Mouse (Mus musculus) T-helper 2 cell (primary cell): ENCODE measurements at regions not wholly inside any gene's neighbourhood (a gene's known extent, or its start where the extent isn't known, plus 50 kb on each side); places are given as distances from the start of the nearest gene placed in this dataset.

Experiments used
- in situ Hi-C: fragments of 300-600 bp; cut with MboI, MseI; formaldehyde crosslinking; loops from one replicate; pipeline ENCODE4 v1.15.1; 2025; ENCODE audit warnings: high pct_unique_total_duplicates

DNA sequence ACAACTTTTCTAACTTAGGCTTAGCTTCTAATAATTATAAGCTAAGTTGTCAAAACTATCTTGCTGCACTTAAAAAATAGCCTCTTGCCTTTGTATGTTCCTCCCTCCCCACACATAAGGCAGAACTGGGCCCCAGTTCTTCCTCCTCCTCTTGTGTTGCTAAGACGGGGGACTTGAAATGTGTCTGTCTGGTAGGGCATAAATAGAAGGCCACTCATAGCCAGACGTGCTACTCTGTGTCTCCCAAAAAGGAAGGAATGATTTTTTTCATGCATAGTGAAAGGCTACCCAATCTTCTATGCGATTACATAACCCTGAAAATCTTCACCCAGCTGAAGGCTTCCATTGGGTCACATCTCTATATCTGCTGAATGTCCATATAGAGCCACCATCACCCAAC, 183.5 kb downstream of the Hsfy2 start:
- in situ Hi-C loops, result no loop called here

DNA sequence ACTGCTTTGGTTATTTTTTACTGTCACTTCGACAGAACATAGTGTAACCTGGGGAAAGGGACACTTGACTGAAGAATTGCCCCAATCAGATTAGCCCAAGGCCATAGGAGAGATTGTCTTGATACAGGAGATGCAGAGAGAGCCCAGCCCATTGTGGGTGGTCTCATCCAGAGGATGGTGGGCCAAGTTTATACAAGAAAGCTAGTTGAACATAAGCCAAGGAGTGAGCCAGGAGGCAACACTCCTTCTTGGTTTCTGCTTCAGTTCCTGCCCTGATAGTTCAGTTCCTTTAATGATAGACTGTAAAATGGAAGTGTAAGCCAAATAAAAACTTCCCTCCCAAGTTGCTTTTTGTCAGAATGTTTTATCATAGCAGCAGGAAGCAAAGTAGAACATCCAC, 194.4 kb downstream of the Hsfy2 start:
- in situ Hi-C loops, result loop anchor here (5.0 kb wide), 1 partner anchor 36 kb away; no protein-coding TSS in a partner anchor

DNA sequence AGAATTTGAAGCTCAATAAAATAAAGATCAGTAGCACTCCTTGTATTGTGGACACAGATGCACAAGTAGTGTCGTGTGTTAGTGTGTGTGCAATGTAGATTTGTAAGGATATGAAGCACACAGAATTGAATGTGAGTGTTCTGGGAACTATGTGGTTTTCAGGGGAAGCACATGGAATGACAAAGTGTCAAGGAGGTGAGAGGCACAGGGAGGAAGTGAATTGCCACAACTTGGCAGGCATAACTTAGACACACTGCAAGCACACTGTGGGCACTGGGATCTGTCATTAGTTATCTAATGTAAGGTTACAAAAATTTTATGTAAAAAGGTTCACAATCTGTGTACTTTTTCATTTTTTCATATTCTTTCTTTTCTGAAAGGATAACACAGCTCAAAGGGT, 230.4 kb downstream of the Hsfy2 start:
- in situ Hi-C loops, result loop anchor here (5.0 kb wide), 1 partner anchor 36 kb away; no protein-coding TSS in a partner anchor

DNA sequence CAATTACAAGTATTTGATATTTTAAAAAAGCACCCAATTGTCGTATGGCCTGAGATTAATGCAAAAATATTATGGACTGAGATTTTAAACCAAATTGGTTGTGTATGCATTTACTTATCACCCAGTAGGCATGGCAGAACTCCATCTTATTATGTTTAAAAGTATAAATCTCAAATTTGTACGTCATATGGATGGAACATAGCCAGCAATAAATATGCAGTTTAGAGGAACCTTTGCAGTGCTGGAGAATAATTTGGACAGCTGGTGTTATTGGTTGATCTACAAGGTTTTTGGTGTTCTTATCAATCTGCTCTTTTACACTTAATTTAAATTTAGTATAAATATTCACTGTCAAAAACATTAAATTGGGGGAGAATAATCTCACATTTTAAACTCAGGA, 233.9 kb downstream of the Hsfy2 start:
- in situ Hi-C loops, result no loop called here

DNA sequence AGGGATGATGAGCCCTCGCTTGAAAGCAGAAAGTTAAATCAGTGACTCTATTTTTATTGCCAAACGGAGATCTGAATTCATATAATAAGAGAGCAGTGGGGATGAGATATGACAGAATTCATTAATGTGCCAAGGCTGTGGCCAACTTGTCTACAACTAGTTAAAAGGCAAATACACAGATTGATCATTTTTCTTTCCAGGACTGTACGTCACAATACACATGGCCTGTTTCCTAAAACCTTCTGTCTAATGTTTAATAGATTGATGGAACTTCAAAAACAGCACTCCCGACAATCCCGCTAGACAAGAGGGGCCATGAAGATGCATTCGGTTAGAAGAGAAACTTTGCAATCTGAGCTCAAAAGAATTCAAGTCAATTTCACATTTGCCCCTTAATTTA, 241.4 kb downstream of the Hsfy2 start:
- in situ Hi-C loops, result no loop called here

DNA sequence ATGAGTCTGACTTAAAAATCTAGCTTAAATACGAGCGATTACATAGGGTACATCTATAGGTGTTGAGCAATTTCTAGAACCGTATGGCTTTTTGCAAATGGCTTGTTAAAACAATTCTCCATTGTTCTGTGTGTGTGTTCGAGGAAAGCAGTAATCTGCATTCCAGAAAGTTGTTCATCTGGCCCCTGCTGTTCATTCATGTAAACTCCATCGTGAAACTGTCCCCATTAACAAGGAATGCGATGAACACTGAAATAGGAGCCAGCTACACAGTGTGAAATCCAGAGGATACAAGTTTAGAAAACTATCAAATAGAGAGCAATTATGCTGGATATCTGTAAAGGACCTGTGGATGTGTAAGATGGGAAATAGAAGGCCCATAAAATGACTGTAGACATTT, 250.1 kb downstream of the Hsfy2 start:
- in situ Hi-C loops, result no loop called here

DNA sequence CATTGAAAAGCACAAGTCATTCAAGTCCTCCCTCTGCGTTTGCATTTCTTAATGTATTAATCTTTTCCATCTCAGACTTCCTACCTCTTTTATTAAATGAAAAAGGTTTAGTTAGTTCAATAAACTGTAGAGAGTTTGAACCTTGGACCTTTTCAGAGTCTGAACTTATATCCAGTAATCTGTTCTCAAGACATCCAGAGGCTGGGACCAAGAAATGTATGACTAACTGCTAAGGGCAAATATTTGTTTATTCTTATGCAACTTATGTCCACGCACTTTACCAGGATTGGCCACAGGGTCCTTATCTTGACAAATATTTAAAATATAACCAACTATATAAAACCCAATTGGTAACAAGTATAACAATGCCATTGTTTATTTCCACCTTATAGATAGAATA, 270.9 kb downstream of the Hsfy2 start:
- in situ Hi-C loops, result no loop called here

DNA sequence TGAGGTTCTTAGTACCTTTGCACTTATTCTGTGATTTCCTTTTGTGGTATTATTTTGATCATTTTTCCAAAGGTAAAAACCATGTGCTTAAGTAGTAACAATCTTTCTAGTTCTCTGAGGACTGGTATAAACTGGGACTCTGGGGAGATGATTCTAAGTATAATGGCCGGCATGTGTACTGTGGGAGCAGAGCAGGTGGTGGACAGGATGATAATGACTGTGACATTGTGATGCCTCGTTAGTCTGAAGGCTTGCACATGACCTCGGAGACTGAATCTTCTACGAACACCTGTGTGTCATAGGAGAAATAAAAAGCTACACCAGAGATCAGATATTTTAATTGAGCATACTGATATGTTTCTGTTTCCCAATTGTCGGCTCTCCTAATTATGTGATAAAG, 276.4 kb downstream of the Hsfy2 start:
- in situ Hi-C loops, result no loop called here

DNA sequence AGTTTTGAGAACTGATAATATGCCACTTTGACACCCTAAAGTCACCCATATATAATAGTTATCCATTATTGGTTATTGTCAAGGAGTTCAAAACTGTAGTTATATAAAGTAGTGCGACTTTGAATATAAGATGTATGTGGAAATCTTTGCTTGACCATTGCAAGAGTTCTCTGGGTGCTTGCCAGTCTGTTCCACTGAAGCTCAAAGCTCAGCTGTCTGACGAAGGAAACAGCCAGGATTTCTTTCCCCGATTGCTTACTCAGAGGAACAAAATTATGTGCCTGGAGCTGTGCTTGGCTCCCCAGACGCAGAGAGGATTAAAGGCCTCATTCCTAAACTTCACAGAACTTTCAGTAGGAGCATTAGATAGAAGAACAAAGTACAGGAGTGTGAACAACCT, 290.6 kb downstream of the Hsfy2 start:
- in situ Hi-C loops, result loop anchor here (25.0 kb wide), 1 partner anchor 684 kb away; no protein-coding TSS in a partner anchor

DNA sequence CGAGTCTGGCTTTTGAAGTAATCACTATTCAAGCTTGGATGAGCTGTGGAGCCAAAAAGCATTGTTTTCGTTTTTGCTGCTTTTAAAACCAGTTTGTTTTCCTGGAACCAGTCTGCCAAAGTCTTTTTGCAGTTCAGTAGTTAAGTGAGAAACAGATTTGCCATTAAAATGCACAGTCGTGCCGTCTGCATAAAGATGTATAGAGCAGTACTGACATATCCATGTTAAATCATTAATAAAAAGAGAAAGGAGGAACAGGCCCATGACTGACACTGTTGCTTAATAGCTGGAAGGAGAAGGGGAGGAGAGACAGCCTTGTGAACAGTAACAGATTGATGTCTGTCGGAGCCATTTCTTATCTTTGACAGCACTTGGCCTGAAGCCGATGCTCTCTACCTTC, 292.3 kb downstream of the Hsfy2 start:
- in situ Hi-C loops, result loop anchor here (25.0 kb wide), 1 partner anchor 683 kb away; no protein-coding TSS in a partner anchor

DNA sequence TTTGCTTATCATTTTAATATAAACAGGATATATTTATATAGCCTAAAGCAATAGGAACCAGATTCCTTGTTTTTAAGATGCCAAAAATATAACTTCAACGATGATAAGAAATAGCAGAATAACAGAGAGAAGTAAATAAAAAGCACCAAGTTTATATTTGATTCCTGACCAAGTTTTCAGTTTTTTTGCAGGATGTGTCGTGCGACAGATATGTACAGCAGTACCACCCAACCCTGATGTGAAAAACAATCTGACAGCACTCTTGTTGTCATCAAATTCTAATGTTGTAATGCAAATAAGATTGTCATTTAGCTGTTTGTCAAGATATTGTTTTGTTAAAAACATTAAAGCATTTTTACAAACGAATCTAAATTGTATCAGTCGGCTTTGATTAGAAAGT, 309.9 kb downstream of the Hsfy2 start:
- in situ Hi-C loops, result loop anchor here (25.0 kb wide), 1 partner anchor 665 kb away; no protein-coding TSS in a partner anchor

DNA sequence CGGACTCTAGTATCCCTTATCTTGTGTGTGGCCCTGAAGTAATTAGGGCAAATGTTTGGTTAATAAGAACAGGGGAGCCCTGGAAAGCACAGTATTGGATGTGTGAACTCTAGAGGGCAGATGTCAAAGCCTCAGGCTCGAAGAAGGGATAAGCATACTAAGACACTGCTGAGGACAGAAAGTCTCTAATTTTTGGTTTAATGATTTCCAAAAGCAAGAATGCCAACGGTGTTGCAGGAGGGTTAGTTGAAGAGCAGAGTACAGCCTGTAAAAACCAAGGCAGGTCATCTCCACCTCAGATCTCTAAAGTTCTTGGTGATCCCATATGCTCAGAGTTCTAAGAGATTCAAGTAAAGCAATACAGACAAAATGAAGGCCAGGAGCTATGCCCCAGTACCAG, 328.6 kb downstream of the Hsfy2 start:
- in situ Hi-C loops, result no loop called here

DNA sequence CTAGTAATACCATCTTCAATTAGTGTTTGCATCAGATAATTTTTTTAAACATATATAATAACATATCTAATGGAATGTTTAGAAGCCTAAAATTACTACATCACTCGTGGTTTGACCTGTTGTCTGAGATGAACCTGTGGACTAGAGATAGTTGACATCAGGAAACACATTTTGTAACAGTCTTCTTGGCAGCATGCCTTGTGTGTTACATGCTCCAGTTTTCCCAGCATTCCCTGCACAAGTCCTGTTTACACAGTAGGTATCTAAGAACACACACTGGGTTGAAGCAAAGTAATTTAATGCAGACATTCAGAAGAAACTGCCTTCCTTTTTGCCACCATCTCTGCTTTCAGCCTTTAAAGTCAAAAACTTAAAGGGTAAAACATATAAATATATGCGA, 342.8 kb downstream of the Hsfy2 start:
- in situ Hi-C loops, result no loop called here

DNA sequence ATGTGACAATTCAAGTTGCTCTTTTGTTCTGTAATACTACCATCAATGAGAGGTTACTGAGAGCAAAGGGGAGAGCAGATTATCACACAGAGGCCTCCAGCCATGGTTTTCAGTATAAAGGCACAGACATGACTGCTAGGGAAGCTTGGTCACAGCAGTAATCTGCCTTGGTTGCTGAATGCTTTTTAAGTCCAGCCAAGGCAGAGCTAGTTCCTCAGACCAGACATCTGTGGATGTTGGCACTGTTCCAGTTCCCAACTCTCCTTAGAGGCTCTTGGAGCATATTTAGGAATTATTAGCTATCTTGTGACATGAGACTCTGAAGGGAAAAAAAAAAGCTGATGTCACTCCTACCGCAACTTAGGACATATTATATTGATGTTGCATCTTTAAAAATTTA, 347.5 kb downstream of the Hsfy2 start:
- in situ Hi-C loops, result no loop called here

DNA sequence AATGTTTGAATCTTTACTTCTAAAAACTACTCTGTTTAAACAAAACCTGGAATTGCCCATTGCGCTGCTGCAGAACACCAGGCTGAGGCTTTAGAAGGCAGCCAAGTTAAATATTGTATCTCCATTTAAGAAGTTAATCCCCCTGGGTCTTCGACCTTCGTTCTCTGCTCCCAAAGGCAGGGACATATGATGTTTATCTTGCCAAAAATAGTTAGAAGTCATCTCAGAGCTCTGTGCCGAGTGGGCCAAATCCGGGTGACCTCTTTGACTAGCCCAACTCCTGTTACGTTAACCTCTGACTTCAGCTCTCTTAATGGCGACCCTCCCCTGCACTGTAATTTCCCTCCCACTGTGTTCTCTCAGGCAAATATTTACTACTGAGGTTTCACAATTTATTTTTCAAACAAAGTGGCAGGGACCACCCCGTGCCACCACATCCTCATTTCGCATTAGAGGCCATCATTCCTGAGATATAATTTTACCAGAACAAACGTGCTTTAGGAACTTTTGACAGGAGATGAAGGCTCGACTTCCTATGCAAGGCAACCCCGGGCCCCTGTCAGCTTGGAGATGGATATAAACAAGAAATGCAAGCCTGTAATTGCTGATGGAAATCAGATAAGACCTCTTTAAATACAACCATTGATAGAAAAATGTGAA, 350.7 kb downstream of the Hsfy2 start:
- in situ Hi-C loops, result no loop called here

DNA sequence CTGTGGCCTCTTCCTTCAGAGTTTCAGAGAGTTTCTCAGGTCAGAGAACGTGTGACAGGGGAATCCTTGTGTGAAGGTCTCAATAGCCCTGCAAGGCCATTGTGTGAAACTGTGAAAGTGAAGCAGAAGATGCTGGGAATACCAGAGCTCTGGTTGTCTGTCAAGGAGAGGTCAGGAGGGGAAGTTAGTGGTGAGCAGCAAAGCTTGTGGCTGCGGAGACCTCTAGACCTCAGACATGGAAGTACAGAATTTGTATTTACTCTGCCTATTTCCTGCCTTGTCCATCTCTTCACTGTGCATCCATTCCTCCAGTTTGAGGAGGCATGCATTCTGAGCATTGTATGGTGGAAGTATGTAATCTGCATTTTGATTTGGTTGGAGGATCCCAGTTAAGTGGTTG, 375.5 kb downstream of the Hsfy2 start:
- in situ Hi-C loops, result no loop called here

DNA sequence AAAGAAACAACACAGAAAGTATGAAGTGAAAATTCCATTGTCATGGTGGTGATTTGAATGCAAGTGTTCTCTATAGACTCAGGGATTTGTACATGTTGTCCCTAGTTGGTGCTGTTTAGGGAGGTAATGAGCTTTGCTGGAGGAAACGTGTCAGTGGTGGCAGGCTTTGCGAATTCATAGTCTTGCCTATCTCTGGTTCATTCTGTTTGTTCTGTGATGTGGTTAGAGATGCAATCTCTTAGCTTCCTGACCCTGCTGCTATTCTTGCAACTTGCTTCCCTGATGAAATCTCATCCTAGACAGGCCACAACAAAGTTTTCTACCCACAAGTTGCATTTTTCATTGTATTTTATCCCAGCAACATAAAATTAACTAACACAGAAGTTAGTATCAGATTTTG, 376.5 kb downstream of the Hsfy2 start:
- in situ Hi-C loops, result no loop called here

DNA sequence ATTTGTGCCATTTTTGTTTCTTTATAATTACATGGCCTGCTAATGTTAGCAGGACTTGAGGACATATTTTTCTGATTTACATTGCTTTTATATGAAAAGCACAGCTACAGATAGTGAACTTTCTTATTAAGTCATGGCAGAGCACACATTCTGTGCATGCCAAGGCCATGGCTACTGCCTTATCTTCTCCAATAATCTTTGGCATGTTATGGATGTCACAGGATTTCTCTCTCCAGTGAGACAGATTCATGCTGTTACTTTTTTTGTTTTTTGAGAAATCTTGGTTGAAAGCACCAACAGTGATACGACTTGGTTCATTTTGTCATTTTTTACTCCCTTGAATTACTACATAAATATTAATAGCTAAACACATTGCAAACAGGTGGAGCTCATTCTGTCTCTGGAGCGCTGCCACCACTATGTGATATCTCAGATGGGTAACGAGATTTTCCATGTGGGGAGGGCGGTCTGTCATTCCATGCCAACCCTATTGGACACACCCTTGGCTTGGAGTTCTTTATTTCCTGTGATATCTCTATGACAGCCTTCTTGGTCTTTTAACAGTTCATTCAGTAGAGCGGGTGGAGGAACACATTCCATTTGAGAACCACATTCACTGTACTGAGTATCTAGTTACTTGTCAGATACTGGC, 380.3 kb downstream of the Hsfy2 start:
- in situ Hi-C loops, result no loop called here

DNA sequence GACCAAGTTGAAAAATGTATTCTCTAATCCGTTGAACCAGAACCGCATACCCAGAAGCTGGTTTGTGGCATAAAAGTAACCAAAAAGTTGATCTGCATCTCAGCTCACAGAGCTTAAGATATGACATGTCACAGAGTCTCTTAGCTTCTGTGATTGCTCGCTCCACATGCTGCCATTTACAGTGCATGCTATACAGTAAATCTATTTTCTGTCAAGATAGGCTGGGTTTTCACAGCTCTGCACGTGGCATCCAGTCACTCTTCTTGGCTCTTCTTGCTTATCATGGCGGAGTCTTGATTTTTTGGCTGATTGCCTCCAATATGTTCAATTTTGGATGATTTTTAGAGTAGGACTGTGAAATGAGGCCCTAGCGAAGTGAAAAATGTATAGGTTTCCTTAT, 397.5 kb downstream of the Hsfy2 start:
- in situ Hi-C loops, result no loop called here

DNA sequence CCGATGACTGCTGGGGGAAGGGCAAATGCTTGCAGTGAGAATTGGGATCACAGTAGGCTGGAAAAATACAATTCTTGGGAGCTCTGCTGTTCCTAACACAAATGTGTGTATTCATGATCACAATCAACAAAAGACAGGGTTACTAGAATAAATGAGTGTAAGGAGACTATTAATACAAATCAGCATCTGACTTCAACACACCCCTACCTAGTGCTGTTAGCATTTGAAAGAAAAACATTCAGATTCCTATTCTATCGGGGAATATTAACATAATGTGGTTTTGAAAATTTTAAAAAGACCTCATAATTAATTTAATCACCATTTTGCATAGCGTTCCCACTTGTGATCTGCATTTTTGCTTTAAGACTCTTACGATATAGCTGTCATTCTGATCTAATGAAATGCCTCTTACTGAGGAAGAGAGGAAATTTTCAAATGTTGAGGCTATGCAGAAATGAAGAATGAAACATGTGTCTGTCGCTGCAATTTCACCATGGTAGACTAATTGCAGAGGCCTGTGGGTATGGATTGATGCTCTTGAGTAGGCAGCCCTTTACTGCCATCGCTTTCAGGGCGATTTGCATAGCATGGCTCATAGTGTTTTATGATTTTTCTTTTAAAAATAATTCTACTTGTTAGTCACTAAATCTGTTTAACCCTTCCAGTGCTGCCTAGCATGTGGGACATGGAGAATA, 410.8 kb downstream of the Hsfy2 start:
- in situ Hi-C loops, result no loop called here

DNA sequence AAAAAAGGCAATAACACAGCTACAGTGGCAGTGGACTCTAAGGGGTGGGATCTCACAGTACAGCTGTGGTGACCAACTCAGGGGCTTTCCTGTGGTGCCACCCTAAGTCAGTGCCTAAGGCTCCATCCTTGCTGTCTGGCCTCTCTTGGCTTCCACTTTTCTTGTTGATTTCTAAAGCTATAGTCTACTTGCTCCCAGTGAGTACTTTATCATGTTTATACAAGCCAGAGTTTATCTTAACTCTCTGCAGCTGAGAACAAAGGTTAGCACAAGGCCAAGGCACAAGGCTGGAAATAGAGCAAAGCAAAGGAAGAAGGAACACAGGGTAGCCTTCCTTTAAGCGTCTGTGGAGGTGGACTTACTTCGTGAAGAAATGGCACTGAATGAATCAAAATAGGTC, 417.5 kb downstream of the Hsfy2 start:
- in situ Hi-C loops, result no loop called here

DNA sequence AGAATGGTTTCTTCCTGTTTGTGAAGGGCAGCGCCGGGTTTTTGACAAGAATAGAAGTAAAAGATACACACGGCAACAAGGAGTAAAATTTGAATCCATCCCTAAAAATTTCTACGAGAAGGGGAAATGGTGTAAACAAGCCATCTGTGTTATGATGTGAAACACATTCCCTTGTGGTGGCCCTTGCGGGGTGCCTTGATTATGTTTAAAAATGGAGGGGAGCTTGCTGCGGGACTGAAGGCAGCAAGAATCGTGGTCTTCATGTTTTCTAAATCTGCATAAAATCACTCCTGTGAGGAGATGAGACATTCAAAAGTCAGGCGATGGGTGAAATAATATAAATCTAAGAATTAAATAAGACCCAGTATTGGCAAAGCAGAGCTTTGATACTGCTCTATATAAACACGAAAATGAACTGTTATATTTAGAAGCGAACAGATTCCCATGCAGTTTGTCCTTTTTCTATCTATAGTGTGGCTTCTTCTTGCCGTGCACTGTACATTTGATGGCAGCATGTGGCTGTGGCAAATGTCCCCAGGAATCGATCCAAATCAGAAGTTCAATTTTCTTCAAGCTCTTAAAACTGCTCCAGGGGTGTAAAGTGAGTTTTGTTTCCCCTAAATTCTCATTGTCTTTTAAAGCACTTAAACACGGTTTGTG, 426.4 kb downstream of the Hsfy2 start:
- in situ Hi-C loops, result no loop called here
